Mouse (Mus musculus) testis, adult 2 months (tissue): Measurements from ENCODE around the gene Dhodh.

ENCODE experiments used
- CTCF ChIP-seq: fragments of 200-500 bp; IDR thresholded peaks from 2 replicates; pipeline ENCODE4 v1.5.1; 2012; ENCODE audit warnings: low read depth, mild to moderate bottlenecking, inconsistent platforms, low read length, moderate library complexity; ENCODE audit not compliant: control insufficient read depth, insufficient read depth, insufficient replicate concordance
- POLR2A ChIP-seq: fragments of 200-500 bp; IDR thresholded peaks from 2 replicates; pipeline ENCODE4 v1.6.1; 2012; ENCODE audit warnings: low read depth, mild to moderate bottlenecking, inconsistent platforms, low read length, moderate library complexity; ENCODE audit not compliant: control insufficient read depth

DNA sequence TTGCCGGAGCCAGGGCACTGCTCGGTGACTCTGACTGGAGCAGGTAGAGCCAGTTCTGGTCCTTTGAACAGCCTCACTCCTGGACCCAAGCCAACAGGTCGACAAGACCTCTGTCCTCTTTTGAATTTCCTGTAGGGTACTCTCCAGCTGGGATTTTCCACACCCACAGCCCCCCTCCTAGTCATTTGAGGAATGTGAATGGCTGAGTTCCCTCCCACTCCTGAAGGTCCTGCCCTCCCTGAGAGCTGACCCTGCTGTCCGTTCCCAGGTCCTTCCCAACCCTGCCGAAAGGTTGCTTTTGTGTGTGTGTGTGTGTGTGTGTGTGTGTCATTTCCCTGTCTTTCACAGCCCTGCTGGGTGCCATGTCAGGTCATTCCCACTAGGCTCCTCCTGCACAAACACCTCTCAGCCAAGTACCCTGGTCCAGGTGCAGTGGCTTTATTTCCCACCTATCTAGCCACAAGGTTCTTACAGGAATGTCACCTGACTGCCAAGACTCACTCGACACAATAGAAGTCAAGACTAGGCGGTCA, 21.4 kb downstream of the Dhodh start:
- TF ChIP-seq CTCF, result no peak
- TF ChIP-seq POLR2A, result no peak
